Mouse (Mus musculus) kidney, embryonic 14.5 days (tissue): ENCODE measurements around the gene Clec4a1. TPM values are rescaled to one million over a fixed set of nuclear protein-coding genes. Genes with fewer than 3 reads are reported as not detected.

ENCODE experiments used
- ATAC-seq: fragments of 200-750 bp; cut with Nextera tagmentation; 2 replicates; pipeline ENCODE4 v1.8.0; 2017; ENCODE audit warnings: moderate number of reproducible peaks, mild to moderate bottlenecking, moderate TSS enrichment, moderate library complexity; ENCODE audit not compliant: low FRiP score, low TSS enrichment
- H3K27ac ChIP-seq: fragments of 300-500 bp; sonication (generic); 2 replicates; pipeline ENCODE4 v1.5.1; 2014; ENCODE audit warnings: low read depth, mild to moderate bottlenecking, low read length, moderate library complexity, mixed read lengths
- H3K27me3 ChIP-seq: fragments of 300-500 bp; sonication (generic); 2 replicates; pipeline ENCODE4 v1.6.1; 2014; ENCODE audit warnings: mild to moderate bottlenecking, low read length; ENCODE audit not compliant: control insufficient read depth, insufficient read depth
- H3K36me3 ChIP-seq: fragments of 300-500 bp; sonication (generic); 2 replicates; pipeline ENCODE4 v1.6.1; 2014; ENCODE audit warnings: low read length, mixed read lengths; ENCODE audit not compliant: control insufficient read depth, insufficient read depth
- H3K4me1 ChIP-seq: fragments of 300-500 bp; sonication (generic); 2 replicates; pipeline ENCODE4 v1.6.1; 2014; ENCODE audit warnings: low read length, mixed read lengths; ENCODE audit not compliant: control insufficient read depth, insufficient read depth
- H3K4me2 ChIP-seq: fragments of 300-500 bp; sonication (generic); replicated peaks from 2 replicates; pipeline ENCODE4 v1.6.1; 2014; ENCODE audit warnings: low read depth, mild to moderate bottlenecking, low read length
- H3K4me3 ChIP-seq: fragments of 300-500 bp; sonication (generic); 2 replicates; pipeline ENCODE4 v1.5.1; 2014; ENCODE audit warnings: mild to moderate bottlenecking, low read length
- H3K9ac ChIP-seq: fragments of 300-500 bp; sonication (generic); 2 replicates; pipeline ENCODE4 v1.6.1; 2014; ENCODE audit warnings: low read depth, mild to moderate bottlenecking, low read length, moderate library complexity
- H3K9me3 ChIP-seq: fragments of 300-500 bp; sonication (generic); 2 replicates; pipeline ENCODE4 v1.6.1; 2016; ENCODE audit warnings: low read length; ENCODE audit not compliant: control insufficient read depth
- WGBS: fragments of 180-500 bp; shearing (Covaris S2); extraction: QIAGEN DNeasy Blood & Tissue Kit; methylation state at CpG from one replicate; pipeline ENCODE4 v1.1.7; 2014; 5-methylcytosine and 5-hydroxymethylcytosine counted together
- polyA plus RNA-seq: library from polyadenylated mRNA; unstranded; fragments of >200 nt; fragmentation: Nextera tagmentation; extraction: Ambion mirVana; gene quantifications from 2 replicates; pipeline ENCODE4 v1.2.1, GENCODE M21; 2014

Gene Clec4a1
- polyA plus RNA-seq, 1 experiment from 2014 or later = 3.6 TPM

GRCm38 (mm10) chr6:122889599-122889998 lies 32.0 kb upstream of the Clec4a1 start:
- 90% methylated on average over 2 of the region's 2 CpGs for WGBS
- no peak overlapping the region for H3K27ac ChIP-seq
- H3K36me3 ChIP-seq = peaks cover 56% of the 10 kb centered on the region
- ATAC-seq = no peak
- H3K9me3 ChIP-seq = no peaks in the 10 kb centered on the region
- no peak overlapping the region for H3K4me2 ChIP-seq
- no peaks in the 10 kb centered on the region for H3K4me1 ChIP-seq
- H3K4me3 ChIP-seq = no peak overlapping the region
- no peaks in the 10 kb centered on the region for H3K27me3 ChIP-seq
- no peak overlapping the region for H3K9ac ChIP-seq

DNA sequence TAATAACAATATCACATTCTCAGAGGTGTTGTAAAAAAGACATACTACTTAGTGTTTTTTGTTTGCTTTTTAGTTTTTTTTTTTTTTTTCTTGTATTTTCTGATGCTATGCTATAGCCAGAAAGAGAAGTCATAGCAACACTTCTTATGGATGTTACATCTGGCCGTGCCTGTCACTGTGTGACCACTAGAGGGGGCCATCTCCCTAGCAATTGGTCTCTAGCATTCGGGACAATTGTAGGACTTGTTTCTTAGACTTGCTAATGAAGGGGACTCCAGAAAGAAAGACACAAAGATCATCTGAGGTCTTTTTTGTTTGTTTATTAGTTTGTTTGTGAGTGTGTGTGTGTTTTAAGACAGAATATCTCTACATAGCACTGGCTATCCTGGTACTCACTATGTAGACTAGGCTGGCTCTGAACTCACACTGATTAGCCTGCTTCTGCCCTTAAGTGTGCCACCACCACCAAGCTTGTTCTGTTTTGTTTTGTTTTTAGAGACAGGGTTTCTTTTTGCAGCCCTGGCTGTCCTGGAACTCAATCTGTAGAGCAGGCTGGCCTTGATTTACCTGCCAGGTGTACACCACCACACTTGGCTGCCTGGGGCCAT lies 29.1 kb upstream of the Clec4a1 start:
- H3K9ac ChIP-seq = no peak overlapping the region
- no peaks in the 10 kb centered on the region for H3K4me1 ChIP-seq
- ATAC-seq = peak; percentile 70; the same call in 1 of the 2 replicates
- H3K36me3 ChIP-seq = peaks cover 28% of the 10 kb centered on the region
- H3K27me3 ChIP-seq = no peaks in the 10 kb centered on the region
- WGBS = 14% methylated on average over 2 of the region's 2 CpGs
- no peak overlapping the region for H3K27ac ChIP-seq
- H3K4me2 ChIP-seq = no peak overlapping the region
- no peak overlapping the region for H3K4me3 ChIP-seq
- H3K9me3 ChIP-seq = no peaks in the 10 kb centered on the region

DNA sequence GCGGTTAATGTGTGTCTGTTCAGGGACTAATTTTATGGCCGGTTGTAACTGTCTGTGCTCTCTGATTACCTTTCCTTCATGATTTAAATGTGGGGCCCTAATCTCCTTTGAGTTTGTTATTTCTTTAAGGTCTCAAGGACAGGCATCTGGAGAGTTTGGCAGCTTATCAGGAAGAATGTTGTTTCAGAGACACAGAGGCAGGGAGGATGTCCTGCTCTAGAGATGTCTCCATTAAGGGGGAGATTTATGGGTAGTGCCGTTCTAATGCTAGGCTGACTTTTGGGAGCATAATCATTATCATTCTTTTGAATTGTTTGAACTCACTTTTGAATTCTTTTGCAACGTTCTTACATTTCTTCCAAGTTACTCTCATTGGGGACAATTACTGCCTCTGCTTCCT lies 1.7 kb upstream of the Clec4a1 start:
- H3K9ac ChIP-seq = no peak overlapping the region
- H3K4me2 ChIP-seq = no peak overlapping the region
- H3K9me3 ChIP-seq = no peaks in the 10 kb centered on the region
- no peak overlapping the region for H3K4me3 ChIP-seq
- H3K27ac ChIP-seq = no peak overlapping the region
- no peaks in the 10 kb centered on the region for H3K27me3 ChIP-seq
- no peaks in the 10 kb centered on the region for H3K4me1 ChIP-seq
- 15% methylated on average over 4 of the region's 4 CpGs for WGBS
- no peaks in the 10 kb centered on the region for H3K36me3 ChIP-seq
- peak; percentile 62; the same call in 1 of the 2 replicates for ATAC-seq

DNA sequence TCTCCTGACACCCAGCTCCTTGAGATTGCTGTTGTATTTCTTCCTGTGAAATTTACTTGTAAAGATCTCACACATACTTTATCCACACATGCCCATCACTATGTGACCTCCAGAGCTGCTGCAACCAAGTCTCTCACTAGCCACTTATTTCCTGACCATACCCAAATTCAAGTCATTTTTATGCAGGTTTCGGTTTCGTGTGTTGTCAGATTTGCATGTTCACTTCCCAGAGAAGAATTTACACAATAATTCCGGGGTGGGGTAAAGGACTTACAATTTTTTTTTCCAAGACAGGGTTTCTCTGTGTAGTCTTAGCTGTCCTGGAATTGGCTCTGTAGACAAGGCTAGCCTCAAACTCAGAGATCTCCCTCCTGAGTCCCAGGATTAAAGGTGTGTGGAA lies 13.2 kb downstream of the Clec4a1 start:
- 83% methylated on average over 3 of the region's 3 CpGs for WGBS
- H3K9ac ChIP-seq = no peak overlapping the region
- H3K27me3 ChIP-seq = no peaks in the 10 kb centered on the region
- no peak overlapping the region for H3K4me2 ChIP-seq
- no peaks in the 10 kb centered on the region for H3K36me3 ChIP-seq
- no peaks in the 10 kb centered on the region for H3K4me1 ChIP-seq
- no peaks in the 10 kb centered on the region for H3K9me3 ChIP-seq
- no peak for ATAC-seq
- H3K4me3 ChIP-seq = no peak overlapping the region
- no peak overlapping the region for H3K27ac ChIP-seq

DNA sequence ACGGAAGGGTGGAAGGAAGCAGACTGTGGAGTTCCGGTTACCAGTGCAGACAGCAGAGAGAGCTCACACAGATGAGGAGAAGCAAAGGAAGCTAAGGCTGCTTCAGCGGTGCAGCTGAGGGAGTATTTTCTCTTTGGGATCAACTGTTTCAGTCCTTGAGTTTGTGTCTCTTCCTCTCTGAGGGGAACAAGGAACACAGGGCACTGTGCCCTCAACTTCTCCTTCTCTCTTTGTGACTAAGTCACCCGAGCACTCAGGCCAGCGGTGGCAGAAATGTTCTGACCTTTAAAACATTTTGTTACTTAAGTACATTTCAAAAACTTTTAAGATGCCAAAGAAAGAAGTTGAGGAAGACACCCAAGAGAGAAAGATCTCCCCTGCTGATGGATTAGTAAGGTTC lies 18.0 kb downstream of the Clec4a1 start:
- Histone ChIP-seq H3K4me2 (no peak overlapping the region), H3K27me3 (no peaks in the 10 kb centered on the region), H3K9ac (no peak overlapping the region), H3K9me3 (no peaks in the 10 kb centered on the region), H3K36me3 (no peaks in the 10 kb centered on the region), H3K27ac (no peak overlapping the region), H3K4me1 (no peaks in the 10 kb centered on the region), H3K4me3 (no peak overlapping the region)
- WGBS = 85% methylated on average over 5 of the region's 5 CpGs
- ATAC-seq = no peak

GRCm38 (mm10) chr6:122946760-122947159 lies 25.1 kb downstream of the Clec4a1 start:
- H3K4me2 ChIP-seq = no peak overlapping the region
- H3K27ac ChIP-seq = no peak overlapping the region
- H3K9me3 ChIP-seq = no peaks in the 10 kb centered on the region
- 93% methylated on average over 2 of the region's 2 CpGs for WGBS
- H3K36me3 ChIP-seq = no peaks in the 10 kb centered on the region
- ATAC-seq = no peak
- no peaks in the 10 kb centered on the region for H3K4me1 ChIP-seq
- no peaks in the 10 kb centered on the region for H3K27me3 ChIP-seq
- H3K9ac ChIP-seq = no peak overlapping the region
- H3K4me3 ChIP-seq = no peak overlapping the region

- Histone ChIP-seq H3K4me3 (no peak within 1 kb of the TSS), H3K9ac (no peak within 1 kb of the TSS), H3K4me1 (no peaks in the 10 kb centered on the region), H3K4me2 (no peak within 1 kb of the TSS), H3K27me3 (no peaks in the 10 kb centered on the region), H3K9me3 (no peaks in the 10 kb centered on the region), H3K36me3 (no peaks in the 10 kb centered on the region), H3K27ac (no peak within 1 kb of the TSS)
- no peak for ATAC-seq
- 87% methylated on average over 8 of the region's 8 CpGs for WGBS
Observed at GRCm38 (mm10) chr6:122952401-122952800, 30.8 kb downstream of the Clec4a1 start, which contains the start of gene Clec4a3. Gene Clec4a3, plus strand, starts transcription at chr6:122952515.

- no peak overlapping the region for H3K9ac ChIP-seq
- H3K4me1 ChIP-seq = no peaks in the 10 kb centered on the region
- 92% methylated on average over 2 of the region's 2 CpGs for WGBS
- no peak for ATAC-seq
- H3K36me3 ChIP-seq = no peaks in the 10 kb centered on the region
- no peak overlapping the region for H3K4me3 ChIP-seq
- H3K9me3 ChIP-seq = peaks cover 2% of the 10 kb centered on the region; the same call in 1 of the 2 replicates
- H3K4me2 ChIP-seq = no peak overlapping the region
- no peak overlapping the region for H3K27ac ChIP-seq
- H3K27me3 ChIP-seq = no peaks in the 10 kb centered on the region
Observed at GRCm38 (mm10) chr6:122964562-122964961, 42.9 kb downstream of the Clec4a1 start.

DNA sequence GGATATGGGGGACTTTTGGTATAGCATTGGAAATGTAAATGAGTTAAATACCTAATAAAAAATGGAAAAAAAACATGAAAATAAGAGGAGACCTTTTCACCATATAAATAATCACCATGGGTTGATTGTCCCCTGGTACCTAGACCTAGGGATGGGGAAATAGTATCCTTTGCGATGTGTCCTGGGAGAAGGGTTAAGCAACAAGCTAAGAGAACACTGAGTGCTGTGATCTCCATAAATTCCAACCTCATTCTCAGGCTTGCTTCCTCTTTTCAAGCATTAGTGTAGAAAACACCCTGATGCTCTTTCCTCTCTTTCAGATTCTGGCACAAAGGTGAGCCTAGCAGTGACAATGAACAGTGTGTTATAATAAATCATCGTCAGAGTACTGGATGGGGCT lies 47.4 kb downstream of the Clec4a1 start:
- no peak for ATAC-seq
- Histone ChIP-seq H3K36me3 (no peaks in the 10 kb centered on the region), H3K9me3 (no peaks in the 10 kb centered on the region), H3K9ac (no peak overlapping the region), H3K27me3 (no peaks in the 10 kb centered on the region), H3K27ac (no peak overlapping the region), H3K4me1 (no peaks in the 10 kb centered on the region), H3K4me2 (no peak overlapping the region), H3K4me3 (no peak overlapping the region)
- WGBS = 88% methylated on average over 2 of the region's 2 CpGs
